Mouse (Mus musculus) MEL (cell line): ENCODE data around the gene Ppargc1a. TPM values are rescaled to one million over a fixed set of nuclear protein-coding genes. Genes with fewer than 3 reads are reported as not detected.

Experiments
- DNase-seq: peaks from one replicate; pipeline ENCODE4 v3.0.0; 2011; ENCODE audit warnings: low read depth, low spot score
- H3K27ac ChIP-seq: 2 replicates; pipeline ENCODE4 v1.5.1; 2012; ENCODE audit warnings: low read depth, mild to moderate bottlenecking, control low read depth, low read length, moderate library complexity; ENCODE audit not compliant: control insufficient read depth
- H3K27me3 ChIP-seq, 2 experiments: fragments of 150-350 bp in 1 of 2; sonication (generic) in 1 of 2; 2 replicates each; pipeline ENCODE4 v1.6.1; 2012; ENCODE audit warnings: low read length in 2 of 2, mild to moderate bottlenecking in 2 of 2, improper control_type of control experiment in 1 of 2, moderate library complexity in 1 of 2; ENCODE audit not compliant: insufficient read depth in 2 of 2, control insufficient read depth in 1 of 2
- H3K36me3 ChIP-seq, 2 experiments: 2 replicates each; pipeline ENCODE4 v1.6.1; 2012 to 2014; ENCODE audit warnings: low read length in 2 of 2, improper control_type of control experiment in 1 of 2, inconsistent platforms in 1 of 2, mild to moderate bottlenecking in 1 of 2; ENCODE audit not compliant: insufficient read depth in 2 of 2, control insufficient read depth in 1 of 2
- H3K4me1 ChIP-seq, 2 experiments: fragments of 150-350 bp in 1 of 2; sonication (generic) in 1 of 2; 2 replicates each; pipeline ENCODE4 v1.6.1; 2012; ENCODE audit warnings: low read length in 2 of 2, improper control_type of control experiment in 1 of 2, mild to moderate bottlenecking in 1 of 2; ENCODE audit not compliant: insufficient read depth in 2 of 2, control insufficient read depth in 1 of 2
- H3K4me3 ChIP-seq, 2 experiments: fragments of 150-350 bp in 1 of 2; sonication (generic) in 1 of 2; 2 replicates each; pipeline ENCODE4 v1.5.1; 2012; ENCODE audit warnings: low read depth in 2 of 2, low read length in 2 of 2, mild to moderate bottlenecking in 2 of 2, moderate library complexity in 2 of 2, control low read depth in 1 of 2, improper control_type of control experiment in 1 of 2; ENCODE audit not compliant: control insufficient read depth in 1 of 2, insufficient read depth in 1 of 2
- H3K79me2 ChIP-seq: 2 replicates; pipeline ENCODE4 v1.6.1; 2012; ENCODE audit warnings: mild to moderate bottlenecking, low read length, moderate library complexity; ENCODE audit not compliant: control insufficient read depth, poor library complexity, insufficient read depth
- H3K9ac ChIP-seq: 2 replicates; pipeline ENCODE4 v1.6.1; 2012; ENCODE audit warnings: low read depth, mild to moderate bottlenecking, control low read depth, low read length, moderate library complexity; ENCODE audit not compliant: control insufficient read depth, poor library complexity, severe bottlenecking
- H3K9me3 ChIP-seq: fragments of 150-350 bp; sonication (generic); replicated peaks from 2 replicates; pipeline ENCODE4 v1.6.1; 2012; ENCODE audit warnings: mild to moderate bottlenecking, low read length, improper control_type of control experiment, moderate library complexity; ENCODE audit not compliant: insufficient read depth
- E2F4 ChIP-seq: IDR thresholded peaks from 2 replicates; pipeline ENCODE4 v1.6.1; 2011; ENCODE audit warnings: low read depth, low read length, improper control_type of control experiment, borderline replicate concordance
- EP300 ChIP-seq, 2 experiments: IDR thresholded peaks; 2 replicates each; pipeline ENCODE4 v1.6.1; 2011; ENCODE audit warnings: improper control_type of control experiment in 2 of 2, low read length in 2 of 2, low read depth in 1 of 2, mild to moderate bottlenecking in 1 of 2
- GATA1 ChIP-seq: IDR thresholded peaks from 2 replicates; pipeline ENCODE4 v1.6.1; 2011; ENCODE audit warnings: low read depth, low read length, improper control_type of control experiment
- HCFC1 ChIP-seq: IDR thresholded peaks from 2 replicates; pipeline ENCODE4 v1.6.1; 2012; ENCODE audit warnings: low read depth, mild to moderate bottlenecking, inconsistent platforms, low read length, improper control_type of control experiment, moderate library complexity
- JUND ChIP-seq: IDR thresholded peaks from 2 replicates; pipeline ENCODE4 v1.6.1; 2011; ENCODE audit warnings: low read depth, mild to moderate bottlenecking, improper control_type of control experiment, low read length
- KAT2A ChIP-seq: conservative IDR thresholded peaks from 2 replicates; pipeline ENCODE4 v1.6.1; 2012; ENCODE audit warnings: low read depth, low read length, improper control_type of control experiment, inconsistent platforms
- MAFK ChIP-seq: IDR thresholded peaks from 2 replicates; pipeline ENCODE4 v1.6.1; 2011; ENCODE audit warnings: low read depth, mild to moderate bottlenecking, low read length, improper control_type of control experiment, borderline replicate concordance
- MAZ ChIP-seq: IDR thresholded peaks from 2 replicates; pipeline ENCODE4 v1.6.1; 2012; ENCODE audit warnings: low read depth, mild to moderate bottlenecking, inconsistent platforms, low read length, improper control_type of control experiment
- MEF2A ChIP-seq: IDR thresholded peaks from 2 replicates; pipeline ENCODE4 v1.6.1; 2014; ENCODE audit warnings: low read depth, mild to moderate bottlenecking, inconsistent platforms, low read length, improper control_type of control experiment; ENCODE audit not compliant: poor library complexity, insufficient replicate concordance, severe bottlenecking; ENCODE audit errors: extremely low read depth
- NELFE ChIP-seq: IDR thresholded peaks from 2 replicates; pipeline ENCODE4 v1.6.1; 2011; ENCODE audit warnings: low read depth, low read length, improper control_type of control experiment
- POLR2A ChIP-seq, 2 experiments: IDR thresholded peaks; 2 replicates each; pipeline ENCODE4 v1.6.1; 2011 to 2012; ENCODE audit warnings: low read length in 2 of 2, mild to moderate bottlenecking in 2 of 2, control low read depth in 1 of 2, improper control_type of control experiment in 1 of 2, low read depth in 1 of 2, moderate library complexity in 1 of 2; ENCODE audit not compliant: control insufficient read depth in 1 of 2, insufficient read depth in 1 of 2, poor library complexity in 1 of 2
- POLR2AphosphoS2 ChIP-seq: IDR thresholded peaks from 2 replicates; pipeline ENCODE4 v1.6.1; 2011; ENCODE audit warnings: low read length, improper control_type of control experiment
- POLR2AphosphoS5 ChIP-seq: IDR thresholded peaks from 2 replicates; pipeline ENCODE4 v1.6.1; 2012; ENCODE audit warnings: low read depth, borderline replicate concordance, mild to moderate bottlenecking, inconsistent platforms, low read length, moderate library complexity, mixed read lengths
- RAD21 ChIP-seq: IDR thresholded peaks from 2 replicates; pipeline ENCODE4 v1.6.1; 2011; ENCODE audit warnings: mild to moderate bottlenecking, low read depth, low read length, improper control_type of control experiment
- RCOR1 ChIP-seq: IDR thresholded peaks from 2 replicates; pipeline ENCODE4 v1.6.1; 2012; ENCODE audit warnings: low read depth, mild to moderate bottlenecking, inconsistent platforms, low read length, improper control_type of control experiment
- SMC3 ChIP-seq: IDR thresholded peaks from 2 replicates; pipeline ENCODE4 v1.6.1; 2011; ENCODE audit warnings: low read depth, low read length, improper control_type of control experiment
- TBP ChIP-seq: IDR thresholded peaks from 2 replicates; pipeline ENCODE4 v1.8.0; 2011; ENCODE audit warnings: low read depth, low read length, improper control_type of control experiment
- USF1 ChIP-seq: IDR thresholded peaks from 2 replicates; pipeline ENCODE4 v1.6.1; 2014; ENCODE audit warnings: low read depth, mild to moderate bottlenecking, inconsistent platforms, low read length, improper control_type of control experiment, moderate library complexity
- USF2 ChIP-seq, 2 experiments: IDR thresholded peaks; 2 replicates each; pipeline ENCODE4 v1.6.1; 2011 to 2012; ENCODE audit warnings: improper control_type of control experiment in 2 of 2, low read length in 2 of 2, borderline replicate concordance in 1 of 2, inconsistent platforms in 1 of 2, low read depth in 1 of 2, mild to moderate bottlenecking in 1 of 2; ENCODE audit not compliant: insufficient read depth in 1 of 2
- ZC3H11A ChIP-seq: IDR thresholded peaks from 2 replicates; pipeline ENCODE4 v1.6.1; 2012; ENCODE audit warnings: low read depth, mild to moderate bottlenecking, inconsistent platforms, low read length, improper control_type of control experiment
- ZMIZ1 ChIP-seq: IDR thresholded peaks from 2 replicates; pipeline ENCODE4 v1.6.1; 2012; ENCODE audit warnings: low read depth, mild to moderate bottlenecking, inconsistent platforms, low read length, improper control_type of control experiment, moderate library complexity
- polyA plus RNA-seq, 2 experiments: library from polyadenylated mRNA; stranded (reverse) in 1 of 2; unstranded in 1 of 2; fragments of >175 nt in 1 of 2; fragments of >200 nt in 1 of 2; gene quantifications; 2 replicates each; pipeline versions ENCODE4 v1.2.1 to v1.2.4; 2012; ENCODE audit warnings: low replicate concordance in 2 of 2, low read depth in 1 of 2; ENCODE audit not compliant: insufficient read length in 2 of 2, insufficient read depth in 1 of 2, missing spikeins in 1 of 2
- total RNA-seq: library from RNA; depleted of rRNA; stranded (reverse); fragments of 300-350 nt; gene quantifications from 2 replicates; pipeline ENCODE4 v1.2.3, GENCODE M21; 2012

Ppargc1a gene
- total and polyA plus RNA-seq, 3 experiments, result 0.04 to 0.06 TPM; not detected in 1

DNA sequence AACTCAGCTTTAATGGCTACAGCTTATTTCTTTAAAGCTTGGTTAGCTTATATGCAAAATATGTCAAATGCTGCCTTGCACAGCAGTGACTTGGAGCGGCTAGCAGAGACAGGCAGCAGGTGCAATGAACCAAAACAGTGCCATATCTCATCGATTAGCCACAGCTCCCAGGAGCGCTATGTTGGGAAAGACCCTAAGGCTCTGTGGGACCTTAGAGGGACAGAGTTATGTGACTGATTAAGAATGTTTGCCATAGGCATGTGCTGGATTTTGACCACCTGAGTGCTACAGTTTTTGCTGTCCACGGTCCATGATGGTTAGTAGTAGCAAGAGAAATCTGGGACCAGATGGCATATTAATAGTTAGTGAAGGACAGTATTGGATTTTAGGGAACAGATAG lies 95.9 kb downstream of the Ppargc1a start:
- TF ChIP-seq ZC3H11A (no peak), RAD21 (no peak), JUND (no peak), NELFE (no peak), POLR2AphosphoS5 (no peak)

DNA sequence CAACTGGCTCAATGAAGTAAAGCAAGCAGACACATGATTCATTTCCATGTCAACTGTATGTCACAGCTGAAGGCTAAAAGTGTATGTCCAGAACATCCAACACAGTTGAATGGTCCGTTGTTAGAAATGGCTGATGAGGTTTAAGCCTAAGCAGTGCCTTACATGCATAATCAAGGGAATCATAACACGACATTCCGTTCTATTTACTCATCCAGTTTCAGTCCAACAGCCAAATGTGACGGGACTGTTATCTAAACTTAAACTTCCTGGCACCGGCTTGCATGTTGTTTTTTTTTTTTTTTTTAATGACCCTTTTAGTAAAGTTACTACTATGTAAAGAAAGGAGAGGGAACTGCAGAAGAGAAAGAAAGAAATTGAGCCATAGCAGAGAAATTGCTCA lies 101.5 kb downstream of the Ppargc1a start:
- Histone ChIP-seq H3K27me3 (no peaks in the 10 kb centered on the region), H3K36me3 (no peaks in the 10 kb centered on the region), H3K4me1 (no peaks in the 10 kb centered on the region), H3K4me3 (no peak overlapping the region), H3K27ac (no peak overlapping the region), H3K9me3 (no peaks in the 10 kb centered on the region), H3K9ac (no peak overlapping the region), H3K79me2 (no peaks in the 10 kb centered on the region)
- no peak for DNase-seq
- TF ChIP-seq NELFE (no peak), MAZ (no peak), EP300 (IDR thresholded peaks at IDR 0.05; ENCODE audit: low read depth in 1 of 2, low read length in 2 of 2) (no peak), TBP (no peak), ZMIZ1 (no peak), E2F4 (no peak), MAFK (no peak), RCOR1 (no peak), POLR2AphosphoS5 (no peak), HCFC1 (no peak), POLR2A (IDR thresholded peaks at IDR 0.05; ENCODE audit: control insufficient read depth in 1 of 2, insufficient read depth in 1 of 2, low read depth in 1 of 2, low read length in 2 of 2, poor library complexity in 1 of 2) (no peak), SMC3 (no peak), MEF2A (no peak), KAT2A (no peak), ZC3H11A (no peak), GATA1 (no peak), USF2 (IDR thresholded peaks at IDR 0.05; ENCODE audit: borderline replicate concordance in 1 of 2, insufficient read depth in 1 of 2, low read depth in 1 of 2, low read length in 2 of 2) (no peak), POLR2AphosphoS2 (no peak), USF1 (no peak)

More for the DNA sequence above, 95.9 kb downstream of the Ppargc1a start:
- Histone ChIP-seq H3K27ac (no peak overlapping the region), H3K9ac (no peak overlapping the region), H3K79me2 (no peaks in the 10 kb centered on the region), H3K27me3 (no peaks in the 10 kb centered on the region), H3K4me3 (no peak overlapping the region), H3K9me3 (no peaks in the 10 kb centered on the region), H3K36me3 (no peaks in the 10 kb centered on the region), H3K4me1 (no peaks in the 10 kb centered on the region)
- no peak for DNase-seq
